Mouse (Mus musculus): Measurements from ENCODE around the gene Gm42791. TPM values are rescaled to one million over a fixed set of nuclear protein-coding genes. Genes with fewer than 3 reads are reported as not detected.

Gene Gm42791
- total and polyA plus RNA-seq, 3 experiments: 0.42 to 1.3 TPM; not detected in 1

- H3K9ac ChIP-seq (ENCODE audit: insufficient read depth, low read depth): no peak overlapping the region
- H3K36me3 ChIP-seq (replicated peaks in 1 of 2; ENCODE audit: control insufficient read depth in 1 of 2, insufficient read depth in 1 of 2, low read length in 1 of 2): no peaks in the 10 kb centered on the region
- H3K79me2 ChIP-seq (replicated peaks; ENCODE audit: control insufficient read depth, extremely low read depth, insufficient read depth, poor library complexity, severe bottlenecking): no peaks in the 10 kb centered on the region
- in situ Hi-C loops (cut with MboI; ENCODE audit: low pct_ligation_motif_present, low pct_unique_long_range_greater_than_20kb, low sequenced_read_pairs): no loop called here
- DNase-seq (ENCODE audit: extremely low read depth): no peak
- H3K4me2 ChIP-seq (ENCODE audit: insufficient read depth, low read depth, poor library complexity, severe bottlenecking): peak overlapping the region; percentile 15; the same call in 1 of the 2 replicates
- peak overlapping the region in 2 of 3 experiments; percentile 16 to 44 for H3K4me3 ChIP-seq (replicated peaks in 1 of 3; ENCODE audit: low read depth in 2 of 3, low read length in 2 of 3, poor library complexity in 1 of 3)
- dilution Hi-C loops (cut with MboI; ENCODE audit: extremely low pct_ligation_motif_present, extremely low pct_unique_long_range_greater_than_20kb, low sequenced_read_pairs): no loop called here
- H3K9me3 ChIP-seq (replicated peaks; ENCODE audit: low read length): no peaks in the 10 kb centered on the region
- no peaks in the 10 kb centered on the region for H3K27me3 ChIP-seq (replicated peaks)
- H3K27ac ChIP-seq (ENCODE audit: insufficient read depth, low read depth): peak overlapping the region; percentile 41; the same call in 1 of the 2 replicates
- TF ChIP-seq CHD1 (IDR thresholded peaks at IDR 0.05; ENCODE audit: low read depth, low read length): no peak
- TF ChIP-seq ZNF384 (IDR thresholded peaks at IDR 0.05; ENCODE audit: low read depth, low read length): no peak
- no peak for TF ChIP-seq JUN (IDR thresholded peaks at IDR 0.05; ENCODE audit: insufficient read depth, low read depth, low read length)
- TF ChIP-seq MEF2A (IDR thresholded peaks at IDR 0.05; ENCODE audit: borderline replicate concordance, low read depth, low read length): no peak
- no peak for TF ChIP-seq MYC (IDR thresholded peaks at IDR 0.05; ENCODE audit: low read depth, low read length)
- TF ChIP-seq RCOR1 (conservative IDR thresholded peaks at IDR 0.05; ENCODE audit: low read depth, low read length): no peak
- no peak for TF ChIP-seq MAX (IDR thresholded peaks at IDR 0.05; ENCODE audit: low read length)
- no peak for TF ChIP-seq RAD21 (IDR thresholded peaks at IDR 0.05; ENCODE audit: low read depth, low read length)
- no peak for TF ChIP-seq MAFK (IDR thresholded peaks at IDR 0.05; ENCODE audit: insufficient replicate concordance, low read length)
- no peak for TF ChIP-seq JUND (conservative IDR thresholded peaks at IDR 0.05; ENCODE audit: low read depth, low read length)
- TF ChIP-seq NELFE (IDR thresholded peaks at IDR 0.05; ENCODE audit: low read depth, low read length): no peak
- TF ChIP-seq POLR2A (IDR thresholded peaks at IDR 0.05; ENCODE audit: low read depth, low read length): no peak
- peaks cover 12 to 49% of the 10 kb centered on the region in 2 experiments for H3K4me1 ChIP-seq (ENCODE audit: control insufficient read depth in 1 of 2, insufficient read depth in 2 of 2)
Measured at GRCm38 (mm10) chr5:148867171-148867570, 127.8 kb downstream of the Gm42791 start.

- peak; percentile 78 for DNase-seq (ENCODE audit: extremely low read depth)
- no peaks in the 10 kb centered on the region for H3K9me3 ChIP-seq (replicated peaks; ENCODE audit: low read length)
- TF ChIP-seq POLR2AphosphoS2 (IDR thresholded peaks at IDR 0.05; ENCODE audit: low read depth, low read length) (no peak), TBP (conservative IDR thresholded peaks at IDR 0.05; ENCODE audit: low read depth, low read length) (0 out of 2 replicates have a peak, but pooled peaks have one; percentile 26), HCFC1 (IDR thresholded peaks at IDR 0.05; ENCODE audit: low read depth, low read length) (no peak), MEF2A (IDR thresholded peaks at IDR 0.05; ENCODE audit: borderline replicate concordance, low read depth, low read length) (peak; percentile 30; the same call in 1 of the 2 replicates), JUND (conservative IDR thresholded peaks at IDR 0.05; ENCODE audit: low read depth, low read length) (no peak), EP300 (IDR thresholded peaks at IDR 0.05; ENCODE audit: low read length) (no peak), UBTF (IDR thresholded peaks at IDR 0.05; ENCODE audit: low read depth, low read length) (no peak), CTCF (conservative IDR thresholded peaks at IDR 0.05 in 1 of 2, IDR thresholded peaks at IDR 0.05 in 1 of 2; ENCODE audit: low read depth in 2 of 2, low read length in 2 of 2) (no peak), CHD1 (IDR thresholded peaks at IDR 0.05; ENCODE audit: low read depth, low read length) (no peak), ZNF384 (IDR thresholded peaks at IDR 0.05; ENCODE audit: low read depth, low read length) (no peak), MXI1 (IDR thresholded peaks at IDR 0.05; ENCODE audit: low read depth, low read length) (no peak), MAX (IDR thresholded peaks at IDR 0.05; ENCODE audit: low read length) (no peak), IRF4 (IDR thresholded peaks at IDR 0.05; ENCODE audit: low read depth, low read length) (no peak), MYC (IDR thresholded peaks at IDR 0.05; ENCODE audit: low read depth, low read length) (no peak)
- H3K9ac ChIP-seq (ENCODE audit: insufficient read depth, low read depth): no peak overlapping the region
- peaks cover 12 to 53% of the 10 kb centered on the region in 2 experiments for H3K4me1 ChIP-seq (ENCODE audit: control insufficient read depth in 1 of 2, insufficient read depth in 2 of 2)
- H3K27ac ChIP-seq (ENCODE audit: insufficient read depth, low read depth): no peak overlapping the region
- H3K36me3 ChIP-seq (replicated peaks in 1 of 2; ENCODE audit: control insufficient read depth in 1 of 2, insufficient read depth in 1 of 2, low read length in 1 of 2): no peaks in the 10 kb centered on the region
- no peaks in the 10 kb centered on the region for H3K27me3 ChIP-seq (replicated peaks)
- in situ Hi-C loops (cut with MboI; ENCODE audit: low pct_ligation_motif_present, low pct_unique_long_range_greater_than_20kb, low sequenced_read_pairs): no loop called here
- dilution Hi-C loops (cut with MboI; ENCODE audit: extremely low pct_ligation_motif_present, extremely low pct_unique_long_range_greater_than_20kb, low sequenced_read_pairs): no loop called here
- H3K4me3 ChIP-seq (replicated peaks in 1 of 3; ENCODE audit: low read depth in 2 of 3, low read length in 2 of 3, poor library complexity in 1 of 3): peak overlapping the region in 2 of 3 experiments; percentile 20 to 44
- H3K4me2 ChIP-seq (ENCODE audit: insufficient read depth, low read depth, poor library complexity, severe bottlenecking): 0 out of 2 replicates have a peak overlapping the region, but pooled peaks have one; percentile 15
- H3K79me2 ChIP-seq (replicated peaks; ENCODE audit: control insufficient read depth, extremely low read depth, insufficient read depth, poor library complexity, severe bottlenecking): no peaks in the 10 kb centered on the region
Measured at GRCm38 (mm10) chr5:148866571-148866970, 128.4 kb downstream of the Gm42791 start.
